In the genomic region with DNA sequence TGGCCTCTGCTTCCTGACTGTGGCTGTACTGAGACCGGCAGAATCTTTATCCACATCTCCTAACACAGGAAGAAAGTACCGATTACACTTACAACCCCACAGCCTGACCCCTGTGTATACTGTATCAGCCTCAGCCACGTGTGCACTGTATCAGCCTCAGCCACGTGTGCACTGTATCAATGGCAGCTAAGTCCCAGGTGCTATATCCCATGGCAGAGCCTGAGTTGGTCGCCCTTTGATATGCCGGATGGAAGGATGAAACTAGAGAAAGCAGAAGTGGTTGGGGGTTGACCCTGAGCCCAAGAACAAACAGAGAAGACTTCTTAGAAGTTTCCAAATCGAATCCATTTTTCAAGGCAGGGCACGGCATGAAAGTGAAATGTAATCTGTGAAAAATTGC, we compare ENCODE assay signal across 34 mouse cellular contexts. TPM values are rescaled to one million over a fixed set of nuclear protein-coding genes. Genes with fewer than 3 reads are reported as not detected.
DNase-seq lines count a peak whose midpoint lies in the region; ATAC-seq and TF ChIP-seq lines count a peak whose summit lies in the region.
"Had no signal": no experiment of that assay in that cellular context is flagged by ENCODE, and none has a peak within 500 bp of the region (broad histone marks: within the 10 kb centered on the region; RNA-seq: fewer than 3 reads in every experiment).

No protein-coding gene starts in this region.

- no peak for TF ChIP-seq POLR2A in thymus, adult 2 months (IDR thresholded peaks at IDR 0.05; ENCODE audit: control insufficient read depth, extremely low read depth, insufficient read depth, low read length, poor library complexity)

- TF ChIP-seq CTCF in midbrain, postnatal 0 days (IDR thresholded peaks at IDR 0.05): no peak
- TF ChIP-seq CTCF in thymus, adult 2 months (IDR thresholded peaks at IDR 0.05; ENCODE audit: borderline replicate concordance, control insufficient read depth, extremely low read depth, insufficient read depth, low read length, poor library complexity): no peak

- H3K9ac ChIP-seq in midbrain, embryonic 15.5 days: no peak overlapping the region
- no peak overlapping the region for H3K9ac ChIP-seq in midbrain, postnatal 0 days (replicated peaks; ENCODE audit: low read length, poor library complexity, severe bottlenecking)
- H3K9ac ChIP-seq in embryonic facial prominence, embryonic 11.5 days (replicated peaks; ENCODE audit: low read length): no peak overlapping the region
- H3K9ac ChIP-seq in hindbrain, embryonic 11.5 days (ENCODE audit: low read depth, low read length): no peak overlapping the region
- H3K9ac ChIP-seq: forebrain, embryonic 12.5 days; forebrain, postnatal 0 days; heart, embryonic 15.5 days; hindbrain, embryonic 13.5 days; limb, embryonic 15.5 days; liver, embryonic 13.5 days; neural tube, embryonic 15.5 days; stomach, embryonic 15.5 days had no signal

- H3K4me3 ChIP-seq in midbrain, embryonic 15.5 days: no peak overlapping the region
- no peak overlapping the region for H3K4me3 ChIP-seq in midbrain, postnatal 0 days (ENCODE audit: low read depth, low read length)
- H3K4me3 ChIP-seq in embryonic facial prominence, embryonic 11.5 days (ENCODE audit: low read depth, low read length): no peak overlapping the region
- H3K4me3 ChIP-seq in thymus, adult 2 months (ENCODE audit: control insufficient read depth, insufficient read depth, low read length): no peak overlapping the region
- H3K4me3 ChIP-seq in hindbrain, embryonic 11.5 days (ENCODE audit: low read depth, low read length): no peak overlapping the region
- H3K4me3 ChIP-seq: erythroblast, embryonic 14.5 days; forebrain, embryonic 12.5 days; heart, embryonic 10.5 days; heart, embryonic 15.5 days; hindbrain, embryonic 13.5 days; limb, embryonic 15.5 days; liver, embryonic 13.5 days; midbrain, embryonic 10.5 days; neural tube, embryonic 15.5 days; stomach, embryonic 15.5 days had no signal

- H3K27me3 ChIP-seq in midbrain, embryonic 15.5 days (replicated peaks): no peaks in the 10 kb centered on the region
- H3K27me3 ChIP-seq in midbrain, postnatal 0 days (ENCODE audit: insufficient read depth, low read length): no peaks in the 10 kb centered on the region
- no peaks in the 10 kb centered on the region for H3K27me3 ChIP-seq in embryonic facial prominence, embryonic 11.5 days (ENCODE audit: control insufficient read depth, insufficient read depth, low read length)
- H3K27me3 ChIP-seq in thymus, adult 2 months (ENCODE audit: control insufficient read depth, insufficient read depth, low read length): no peaks in the 10 kb centered on the region
- H3K27me3 ChIP-seq in hindbrain, embryonic 11.5 days (ENCODE audit: control insufficient read depth, insufficient read depth, low read length): no peaks in the 10 kb centered on the region
- H3K27me3 ChIP-seq: forebrain, embryonic 12.5 days; heart, embryonic 15.5 days; hindbrain, embryonic 13.5 days; limb, embryonic 15.5 days; liver, embryonic 13.5 days; neural tube, embryonic 15.5 days; stomach, embryonic 15.5 days had no signal

- no peaks in the 10 kb centered on the region for H3K36me3 ChIP-seq in midbrain, embryonic 15.5 days (replicated peaks)
- H3K36me3 ChIP-seq in midbrain, postnatal 0 days (ENCODE audit: insufficient read depth, low read length): no peaks in the 10 kb centered on the region
- H3K36me3 ChIP-seq in embryonic facial prominence, embryonic 11.5 days (replicated peaks; ENCODE audit: control insufficient read depth, insufficient read depth, low read depth, low read length): no peaks in the 10 kb centered on the region
- no peaks in the 10 kb centered on the region for H3K36me3 ChIP-seq in thymus, adult 2 months (ENCODE audit: control insufficient read depth, insufficient read depth, low read length)
- H3K36me3 ChIP-seq in hindbrain, embryonic 11.5 days (ENCODE audit: control insufficient read depth, insufficient read depth, low read length): no peaks in the 10 kb centered on the region
- H3K36me3 ChIP-seq: forebrain, embryonic 12.5 days; heart, embryonic 10.5 days; heart, embryonic 15.5 days; hindbrain, embryonic 13.5 days; limb, embryonic 15.5 days; liver, embryonic 13.5 days; midbrain, embryonic 10.5 days; neural tube, embryonic 15.5 days; stomach, embryonic 15.5 days had no signal

- no peaks in the 10 kb centered on the region for H3K4me1 ChIP-seq in midbrain, embryonic 15.5 days
- no peaks in the 10 kb centered on the region for H3K4me1 ChIP-seq in midbrain, postnatal 0 days (ENCODE audit: insufficient read depth, low read length)
- H3K4me1 ChIP-seq in embryonic facial prominence, embryonic 11.5 days (ENCODE audit: control insufficient read depth, insufficient read depth, low read length): no peaks in the 10 kb centered on the region
- no peaks in the 10 kb centered on the region; the same call in 1 of the 2 replicates for H3K4me1 ChIP-seq in thymus, adult 2 months (replicated peaks; ENCODE audit: control insufficient read depth, insufficient read depth, low read length)
- no peaks in the 10 kb centered on the region for H3K4me1 ChIP-seq in hindbrain, embryonic 11.5 days (replicated peaks; ENCODE audit: control insufficient read depth, insufficient read depth, low read length)
- H3K4me1 ChIP-seq: forebrain, embryonic 12.5 days; heart, embryonic 10.5 days; heart, embryonic 15.5 days; hindbrain, embryonic 13.5 days; liver, embryonic 13.5 days; midbrain, embryonic 10.5 days; stomach, embryonic 15.5 days had no signal

- no peak overlapping the region for H3K27ac ChIP-seq in midbrain, embryonic 15.5 days
- no peak overlapping the region for H3K27ac ChIP-seq in midbrain, postnatal 0 days (ENCODE audit: low read depth, low read length)
- no peak overlapping the region for H3K27ac ChIP-seq in embryonic facial prominence, embryonic 11.5 days (replicated peaks; ENCODE audit: low read depth, low read length)
- no peak overlapping the region for H3K27ac ChIP-seq in thymus, adult 2 months (ENCODE audit: control insufficient read depth, insufficient read depth, low read length)
- no peak overlapping the region for H3K27ac ChIP-seq in hindbrain, embryonic 11.5 days (ENCODE audit: low read depth, low read length)
- H3K27ac ChIP-seq: forebrain, embryonic 12.5 days; heart, embryonic 10.5 days; heart, embryonic 15.5 days; hindbrain, embryonic 13.5 days; limb, embryonic 15.5 days; liver, embryonic 13.5 days; midbrain, embryonic 10.5 days; neural tube, embryonic 15.5 days; stomach, embryonic 15.5 days had no signal

- WGBS in midbrain, embryonic 15.5 days: 65% methylated on average over 8 of the region's 8 CpGs
- WGBS in midbrain, postnatal 0 days: 67% methylated on average over 8 of the region's 8 CpGs
- 47% methylated on average over 8 of the region's 8 CpGs for WGBS in embryonic facial prominence, embryonic 11.5 days
- WGBS in thymus, adult 2 months: 33% methylated on average over 8 of the region's 8 CpGs
- WGBS in hindbrain, embryonic 11.5 days: 63% methylated on average over 8 of the region's 8 CpGs

- ATAC-seq in midbrain, embryonic 15.5 days (replicated peaks): peak; percentile 56; the same call in 1 of the 2 replicates
- ATAC-seq in midbrain, postnatal 0 days (ENCODE audit: low FRiP score): no peak
- peak; percentile 66; the same call in 1 of the 2 replicates for ATAC-seq in embryonic facial prominence, embryonic 11.5 days (replicated peaks; ENCODE audit: insufficient number of reproducible peaks, low FRiP score, low TSS enrichment, low read depth)
- peak; percentile 68 for ATAC-seq in granulocyte monocyte progenitor cell, adult 5-6 weeks (replicated peaks; ENCODE audit: poor library complexity, severe bottlenecking)
- ATAC-seq in hindbrain, embryonic 11.5 days (ENCODE audit: low FRiP score): no peak
- ATAC-seq: activated CD4-positive, CD25-positive, alpha-beta regulatory T cell, adult 4 months; forebrain, postnatal 0 days; intestine, embryonic 16.5 days had no signal

- no peaks in the 10 kb centered on the region for H3K9me3 ChIP-seq in midbrain, embryonic 15.5 days
- H3K9me3 ChIP-seq in midbrain, postnatal 0 days (ENCODE audit: low read length): no peaks in the 10 kb centered on the region
- no peaks in the 10 kb centered on the region for H3K9me3 ChIP-seq in embryonic facial prominence, embryonic 11.5 days (replicated peaks; ENCODE audit: control insufficient read depth, low read length)
- H3K9me3 ChIP-seq in hindbrain, embryonic 11.5 days (ENCODE audit: control insufficient read depth, low read length): no peaks in the 10 kb centered on the region
- H3K9me3 ChIP-seq: forebrain, embryonic 12.5 days; heart, embryonic 10.5 days; heart, embryonic 15.5 days; hindbrain, embryonic 13.5 days; limb, embryonic 15.5 days; liver, embryonic 13.5 days; midbrain, embryonic 10.5 days; neural tube, embryonic 15.5 days; stomach, embryonic 15.5 days had no signal

- no peak for DNase-seq in midbrain, postnatal 0 days (ENCODE audit: low spot score)
- DNase-seq in embryonic facial prominence, embryonic 11.5 days (ENCODE audit: low spot score): no peak
- no peak for DNase-seq in thymus, adult 2 months
- no peak for DNase-seq in retina, embryonic 14.5 days (ENCODE audit: low spot score)
- DNase-seq in hindbrain, embryonic 11.5 days (ENCODE audit: low spot score): no peak
- DNase-seq: adrenal gland, adult 2 months; adrenal gland, postnatal 36 days; B cell, adult 2 months; cerebellum, adult 18-20 months; cerebellum, postnatal 10 days; forebrain, postnatal 0 days; gastrocnemius, postnatal 10 days; heart, postnatal 36 days; kidney, adult 9 months; liver, embryonic 13.5 days; lung, adult 18-20 months; lung, postnatal 4 days; right cerebral cortex, postnatal 25 days; thymus, postnatal 14 days had no signal

- H3K4me2 ChIP-seq in midbrain, embryonic 15.5 days: no peak overlapping the region
- no peak overlapping the region for H3K4me2 ChIP-seq in midbrain, postnatal 0 days (ENCODE audit: low read depth, low read length, poor library complexity, severe bottlenecking)
- no peak overlapping the region for H3K4me2 ChIP-seq in embryonic facial prominence, embryonic 11.5 days (ENCODE audit: low read depth, low read length)
- no peak overlapping the region for H3K4me2 ChIP-seq in hindbrain, embryonic 11.5 days (replicated peaks; ENCODE audit: low read depth, low read length)
- H3K4me2 ChIP-seq: forebrain, embryonic 12.5 days; heart, embryonic 15.5 days; hindbrain, embryonic 13.5 days; limb, embryonic 15.5 days; liver, embryonic 13.5 days; neural tube, embryonic 15.5 days; stomach, embryonic 15.5 days had no signal

RNA-seq across cellular contexts. Expression of a gene that starts 17.9 kb away (rescaled TPM):
- polyA plus RNA-seq in midbrain, embryonic 15.5 days (2015; fragmentation: Nextera tagmentation; extraction: Ambion mirVana): 1.9 and 2.4 TPM in 2 replicates
- total RNA-seq in midbrain, postnatal 0 days (2014; rRNA removed): 4.8 and 5.6 TPM in 2 replicates
- 2.0 and 2.2 TPM in 2 replicates for polyA plus RNA-seq in midbrain, postnatal 0 days (2015; fragmentation: Nextera tagmentation; extraction: Ambion mirVana)
- 0.53 and 0.60 TPM in 2 replicates for polyA plus RNA-seq in embryonic facial prominence, embryonic 11.5 days (2014; fragmentation: Nextera tagmentation; extraction: Ambion mirVana)
- not detected in 2 replicates for total RNA-seq in granulocyte monocyte progenitor cell, adult 5-6 weeks (2014; fragmentation: Nextera tagmentation)
- total RNA-seq in granulocyte monocyte progenitor cell, adult 5-6 weeks (2017): not detected in 2 replicates
- polyA plus RNA-seq in thymus, adult 2 months (2012; rRNA removed): 0.09 and 0.13 TPM in 2 replicates
- 1.1 TPM in 2 replicates for polyA plus RNA-seq in hindbrain, embryonic 11.5 days (2014; fragmentation: Nextera tagmentation; extraction: Ambion mirVana)
- total RNA-seq: heart, postnatal 36 days; monocyte, adult 5-6 weeks had no signal
- polyA plus RNA-seq: erythroblast, embryonic 14.5 days; lung, postnatal 0 days had no signal

Comparison
In these comparisons a context has a peak if more than half of its experiments do, and no peak if none do; other contexts are left out.
1. ATAC-seq: peak in midbrain, embryonic 15.5 days (single experiment), embryonic facial prominence, embryonic 11.5 days (single experiment) and granulocyte monocyte progenitor cell, adult 5-6 weeks (single experiment); none in midbrain, postnatal 0 days (single experiment) and hindbrain, embryonic 11.5 days (single experiment).